Mouse (Mus musculus) lung, postnatal 14 days (tissue): Measurements from ENCODE around the gene Poc1a.
A peak's percentile ranks its signal among the peaks of the same experiment; 100 is the strongest.

Source experiments
- DNase-seq: peaks from one replicate; pipeline ENCODE4 v3.0.0; 2021

Poc1a gene

DNA sequence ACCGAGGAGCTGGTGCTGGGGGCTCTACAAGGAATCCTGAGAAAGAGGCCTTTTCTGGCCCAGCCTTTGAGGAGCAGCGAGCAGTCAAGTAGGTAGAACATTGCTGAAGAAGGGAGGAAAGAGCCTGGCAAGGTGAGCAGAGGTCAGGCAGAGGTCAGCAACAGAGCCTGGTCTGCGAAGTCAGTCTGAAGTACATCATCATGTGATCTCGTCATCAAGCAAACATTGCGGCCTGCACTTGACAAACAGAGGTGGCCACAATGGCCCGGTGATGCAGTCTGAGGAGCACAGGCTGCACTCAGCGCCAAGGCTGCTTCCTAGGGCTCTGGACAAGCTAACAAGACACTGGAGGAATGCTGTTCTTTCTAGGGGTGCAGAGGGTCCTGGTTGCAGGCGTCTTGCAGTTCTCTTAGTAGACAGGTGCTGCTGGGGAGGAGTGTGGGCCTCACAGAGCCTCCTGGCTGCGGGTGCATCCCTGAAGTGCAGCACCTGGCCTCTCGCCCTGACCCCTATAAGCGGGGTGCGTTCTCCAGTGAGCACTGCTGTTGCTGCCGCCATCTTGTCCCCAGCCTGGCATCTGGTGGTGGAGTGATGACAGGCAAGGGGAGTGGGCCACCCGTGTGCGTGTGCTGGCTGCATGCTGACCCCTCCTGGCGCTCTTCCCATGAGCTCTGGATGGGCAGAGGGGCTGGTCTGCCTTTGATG lies 21.7 kb downstream of the Poc1a start:
- DNase-seq = peak; percentile 32

DNA sequence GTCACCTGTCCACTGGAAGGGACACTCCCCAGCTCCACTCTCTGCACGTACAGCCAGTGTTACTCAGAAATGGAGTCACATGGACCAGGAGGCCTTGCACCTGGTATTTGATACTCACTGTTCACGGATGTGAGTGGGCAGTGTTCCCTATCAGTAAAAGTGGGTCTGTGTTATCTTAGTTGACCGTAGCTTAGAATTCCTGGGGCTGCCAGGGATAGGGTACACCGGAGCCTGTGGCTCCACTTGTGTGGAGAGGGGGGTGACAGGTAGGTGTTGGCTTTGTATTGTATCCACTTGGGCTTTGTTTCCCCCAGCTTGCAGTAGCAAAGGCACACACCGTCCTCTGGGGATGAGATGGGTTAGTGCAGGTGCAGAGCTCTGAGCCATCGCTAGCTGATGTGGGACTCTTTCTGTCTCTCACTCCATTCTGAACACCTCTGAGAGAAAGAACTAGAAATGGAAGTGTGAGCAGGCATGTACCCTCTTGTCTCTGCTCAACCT lies 22.6 kb downstream of the Poc1a start:
- no peak for DNase-seq

DNA sequence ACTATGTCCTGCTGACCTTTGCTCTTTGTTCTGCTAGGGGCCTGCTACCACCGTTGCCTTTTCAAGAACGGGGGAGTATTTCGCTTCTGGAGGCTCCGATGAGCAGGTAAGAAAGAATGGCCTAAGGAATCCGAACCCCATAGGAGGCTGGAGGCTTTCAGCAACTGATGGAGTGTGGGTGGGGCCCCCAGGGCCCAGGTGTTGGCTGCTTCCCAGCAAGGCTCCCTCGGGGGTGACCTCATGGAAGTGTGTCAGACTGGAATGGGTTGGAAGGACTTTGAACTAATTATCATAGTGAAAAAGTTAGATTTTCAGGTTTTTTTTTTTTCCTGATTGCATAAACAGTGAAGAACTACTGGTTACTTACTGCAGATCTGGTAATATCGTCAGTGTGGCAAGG lies 24.4 kb downstream of the Poc1a start:
- DNase-seq = peak; percentile 41

DNA sequence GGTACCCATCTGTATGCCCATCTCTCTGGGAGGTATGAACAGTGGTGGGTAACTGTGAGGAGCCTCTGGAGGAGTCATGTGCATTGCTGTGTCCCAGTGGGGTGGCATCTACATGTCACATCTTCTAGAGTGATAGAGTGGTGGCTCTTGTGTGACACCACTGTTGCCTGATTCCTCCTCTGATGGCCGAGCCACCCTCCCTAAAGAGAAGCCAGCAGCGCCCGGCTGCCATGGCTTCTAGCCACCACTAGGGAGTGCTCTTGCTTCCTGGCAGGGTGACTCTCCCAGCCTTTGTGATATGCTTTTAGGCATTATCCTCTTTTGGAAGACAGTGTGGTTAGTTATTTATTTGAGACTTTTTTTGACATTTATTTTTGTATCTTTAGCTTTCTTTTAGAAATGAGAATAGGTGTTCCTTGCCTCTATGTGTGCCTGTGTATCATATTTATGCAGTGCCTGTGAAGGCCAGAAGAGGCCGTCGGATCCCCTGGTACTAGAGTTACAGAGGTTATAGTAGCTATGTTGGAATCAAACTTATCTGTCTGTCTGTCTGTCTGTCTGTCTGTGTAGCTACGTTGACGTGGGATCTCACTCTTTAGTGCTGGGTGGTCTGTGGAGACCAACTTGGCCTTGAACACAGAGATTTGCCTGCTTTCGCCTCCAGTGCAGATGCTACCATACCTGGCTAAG lies 25.9 kb downstream of the Poc1a start:
- peak; percentile 87 for DNase-seq

DNA sequence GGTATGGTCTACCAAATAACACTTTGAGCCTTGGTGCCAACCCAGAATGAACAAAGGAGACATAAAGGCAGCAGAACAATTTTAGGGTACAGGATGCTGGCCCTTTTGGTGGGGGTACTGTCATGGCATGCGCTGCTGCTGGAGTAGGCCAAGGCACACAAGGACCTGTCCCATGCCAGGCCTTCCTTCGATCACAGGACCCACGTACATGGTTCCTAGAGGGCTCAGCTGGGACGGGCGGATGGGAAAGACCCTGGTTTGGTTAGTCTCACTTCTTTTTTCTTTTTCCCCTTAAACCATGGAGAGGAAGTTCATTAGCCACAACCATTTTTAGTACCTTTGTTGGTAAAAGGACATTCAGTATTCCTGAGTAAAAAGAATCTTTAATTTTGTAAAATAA lies 27.3 kb downstream of the Poc1a start:
- DNase-seq = no peak

DNA sequence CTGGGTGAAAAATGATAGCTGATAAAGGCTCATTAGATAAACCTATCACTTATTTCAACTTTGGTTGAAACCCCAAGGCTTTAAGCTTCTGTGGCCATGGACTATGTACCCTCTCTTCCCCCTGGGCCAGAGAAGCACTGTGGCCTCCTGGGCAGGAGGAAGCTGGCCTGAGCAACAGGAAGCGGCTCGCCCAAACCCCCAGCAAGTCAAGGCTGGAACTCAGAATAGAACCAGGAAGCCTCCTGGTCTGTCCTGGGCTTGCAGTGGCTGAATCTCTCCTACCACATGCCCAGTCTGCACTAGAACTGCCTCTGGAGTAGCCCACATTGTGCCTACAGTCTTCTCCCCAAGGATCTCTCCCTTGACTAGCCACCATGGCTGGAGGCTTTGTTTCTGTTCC lies 27.7 kb downstream of the Poc1a start:
- peak; percentile 37 for DNase-seq

DNA sequence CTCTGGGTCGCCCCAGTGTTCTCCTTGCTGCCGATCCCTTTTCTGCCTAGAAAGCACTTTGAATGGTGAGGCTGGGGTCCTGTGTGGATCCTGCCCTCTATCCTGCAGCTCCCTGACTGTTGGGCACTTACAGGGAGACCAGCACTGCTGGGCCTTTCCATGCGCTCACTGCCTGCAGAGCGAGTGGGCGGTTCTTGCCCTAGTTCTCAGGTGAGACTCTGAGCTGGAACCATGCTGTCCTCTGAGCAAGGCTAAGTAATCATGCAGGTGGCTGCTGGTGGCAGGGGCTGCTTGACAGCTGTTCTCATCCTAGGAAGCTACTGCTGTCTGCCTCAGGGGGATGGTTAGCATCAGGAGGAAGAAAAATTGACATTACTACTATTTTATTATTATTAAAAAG lies 28.1 kb downstream of the Poc1a start:
- no peak for DNase-seq

DNA sequence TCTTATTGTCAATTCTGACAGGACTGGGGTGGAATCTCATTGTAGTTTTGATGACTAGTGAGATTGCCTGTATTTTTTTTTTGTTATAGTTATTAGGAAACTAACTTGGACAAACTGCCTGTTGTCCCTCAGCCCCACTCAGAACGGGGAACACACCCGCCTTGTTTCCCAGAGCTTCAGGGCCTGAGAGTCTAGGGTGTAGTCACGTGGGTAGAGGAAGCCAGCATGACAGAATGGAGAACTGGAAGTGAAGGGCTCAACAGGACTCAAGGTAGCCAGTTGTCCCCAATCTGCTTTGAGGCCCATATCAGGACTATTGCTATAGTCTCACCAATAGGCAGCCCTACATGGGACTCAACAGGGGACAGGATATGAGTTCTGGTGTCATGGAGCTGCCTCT lies 29.0 kb downstream of the Poc1a start:
- no peak for DNase-seq

DNA sequence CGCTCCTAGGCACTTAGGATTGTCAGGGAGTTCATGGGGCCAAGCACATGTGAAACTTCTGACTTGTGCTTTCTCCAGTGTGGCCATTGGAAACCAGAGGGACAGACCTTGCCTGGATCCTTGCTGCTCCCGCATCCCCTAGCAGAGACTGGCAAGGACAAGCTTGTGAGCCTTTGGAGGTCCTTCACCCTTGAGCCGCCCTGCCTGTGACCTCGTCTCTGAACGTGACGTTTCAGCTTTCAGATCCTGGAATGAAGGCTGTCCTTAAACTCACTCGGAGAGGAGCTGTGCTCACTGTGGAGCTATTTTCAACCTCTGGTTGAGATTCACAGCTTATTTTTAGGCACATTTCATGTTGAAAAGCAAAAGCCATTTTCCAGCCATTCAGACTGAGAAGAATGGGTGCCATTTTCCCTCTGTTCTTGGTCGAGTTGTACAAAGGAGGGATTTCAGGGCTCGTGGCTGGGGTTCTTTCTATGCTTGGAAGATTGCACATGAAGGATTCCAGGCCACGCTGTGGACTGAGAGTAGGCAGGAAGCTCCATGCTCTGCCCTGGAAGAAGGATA lies 30.8 kb downstream of the Poc1a start:
- no peak for DNase-seq

DNA sequence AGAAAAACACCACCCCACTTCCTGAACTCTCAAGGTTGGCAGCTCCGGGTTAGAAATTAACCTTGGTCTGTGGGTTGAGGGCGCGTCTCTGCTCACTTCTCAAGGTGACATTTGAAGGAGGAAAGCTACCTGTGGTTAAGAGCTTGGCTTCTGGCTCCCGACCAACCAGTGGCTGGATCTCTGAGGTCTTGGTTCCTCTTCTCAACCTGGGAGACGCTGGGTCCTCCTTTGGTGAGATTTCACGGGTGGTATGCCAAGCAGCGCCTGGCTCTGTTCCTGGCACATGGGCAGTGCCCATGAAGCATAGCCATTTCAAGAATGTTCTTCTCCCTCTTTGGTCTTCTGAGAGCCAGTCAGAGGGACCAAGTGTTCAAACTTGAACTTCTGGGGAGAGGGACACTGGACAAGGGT lies 32.1 kb downstream of the Poc1a start:
- peak; percentile 61 for DNase-seq

DNA sequence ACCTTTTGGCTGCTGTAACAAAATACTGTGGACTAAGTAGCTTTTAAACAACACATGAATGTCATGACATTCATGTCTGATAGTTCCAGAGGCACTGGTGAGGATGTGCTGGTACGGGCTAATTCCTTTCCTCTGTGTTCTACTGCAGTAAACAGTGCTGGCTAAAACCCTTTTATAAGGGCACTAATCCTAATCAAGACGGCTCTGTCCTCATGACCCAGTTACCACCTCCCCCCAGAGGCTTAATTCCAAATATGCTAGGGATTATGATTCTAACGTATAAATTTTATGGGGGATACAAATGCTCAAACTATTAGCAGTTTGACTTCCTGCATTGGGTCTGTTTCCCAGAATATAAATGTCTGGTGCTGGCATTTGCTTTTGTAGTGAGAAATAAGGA lies 33.3 kb downstream of the Poc1a start:
- no peak for DNase-seq

DNA sequence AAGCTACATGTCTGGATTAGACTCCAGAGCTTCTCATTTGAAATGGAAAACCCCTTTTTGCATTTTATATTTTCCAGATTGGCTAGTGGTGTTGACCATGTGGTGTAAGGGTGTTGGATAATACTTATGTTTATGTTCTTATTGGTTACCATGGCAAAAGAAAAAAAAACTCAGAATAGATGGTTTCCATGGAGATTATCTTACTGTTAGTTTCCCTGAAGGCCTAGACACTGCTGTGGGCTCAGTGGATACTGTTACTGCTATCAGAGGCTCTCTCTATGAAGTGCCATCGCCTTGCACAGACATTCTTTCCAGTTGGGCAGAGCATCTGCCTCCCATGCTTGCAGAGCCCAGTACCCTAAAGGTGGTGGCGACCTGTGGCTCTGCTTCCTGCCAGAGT lies 37.2 kb downstream of the Poc1a start:
- no peak for DNase-seq

DNA sequence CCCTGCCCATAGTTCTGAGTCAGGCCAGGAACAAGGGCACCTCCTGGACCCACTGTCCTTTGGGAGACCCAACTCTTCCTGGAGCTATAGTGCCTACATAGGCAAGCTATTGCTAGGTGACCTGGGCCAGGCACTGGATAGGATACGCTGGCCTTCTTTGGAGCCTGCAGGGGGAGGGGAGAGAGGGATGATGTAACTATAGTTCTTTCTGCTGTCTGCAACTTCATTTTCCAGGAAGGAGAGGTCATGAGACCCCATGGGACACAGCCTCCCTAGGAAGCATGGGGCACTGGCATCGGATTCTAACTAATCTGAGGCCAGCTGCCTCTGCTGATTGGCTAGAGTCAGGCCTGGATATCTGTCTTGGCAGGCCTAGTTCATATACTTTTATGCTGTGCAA lies 38.2 kb downstream of the Poc1a start:
- no peak for DNase-seq

DNA sequence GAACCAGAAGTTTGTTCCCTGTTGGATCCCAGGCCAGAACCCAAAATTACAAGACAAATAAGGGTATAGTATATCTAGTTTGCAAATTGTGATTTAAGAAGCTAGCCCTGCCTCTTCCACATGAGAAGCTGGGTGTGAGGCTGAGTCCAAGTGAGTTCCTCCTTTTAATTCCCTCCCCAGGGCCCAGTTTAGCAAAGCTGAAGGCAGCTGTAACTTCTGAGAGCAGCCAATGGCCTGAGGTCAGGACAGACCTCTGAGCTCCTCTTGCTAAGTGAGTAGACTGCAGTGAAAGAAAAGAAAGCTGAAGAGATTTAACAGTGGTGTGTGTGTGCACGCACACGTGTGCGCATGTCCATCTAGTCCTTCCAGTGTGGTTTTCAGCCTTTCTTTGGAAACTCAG lies 41.6 kb downstream of the Poc1a start:
- DNase-seq = no peak

DNA sequence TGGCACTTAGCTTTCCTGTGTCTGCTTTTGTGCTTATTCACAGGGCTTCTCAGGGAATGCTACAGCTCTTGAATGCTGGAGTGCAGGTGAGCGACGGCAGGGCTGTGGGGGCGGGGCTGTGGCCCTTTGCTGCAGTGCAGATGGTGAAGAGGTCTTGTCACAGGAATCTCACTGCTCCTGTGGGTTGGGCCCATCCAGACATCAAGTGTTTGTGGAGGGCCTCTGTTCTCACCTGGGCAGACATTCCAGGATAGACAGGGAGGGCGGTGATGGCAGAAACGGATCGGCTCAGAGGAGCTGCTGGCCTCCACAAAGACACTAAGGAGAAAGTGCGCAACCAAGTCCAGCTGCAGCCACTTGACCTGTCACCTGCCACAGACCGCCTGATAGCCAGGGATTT lies 45.4 kb downstream of the Poc1a start:
- peak; percentile 71 for DNase-seq

DNA sequence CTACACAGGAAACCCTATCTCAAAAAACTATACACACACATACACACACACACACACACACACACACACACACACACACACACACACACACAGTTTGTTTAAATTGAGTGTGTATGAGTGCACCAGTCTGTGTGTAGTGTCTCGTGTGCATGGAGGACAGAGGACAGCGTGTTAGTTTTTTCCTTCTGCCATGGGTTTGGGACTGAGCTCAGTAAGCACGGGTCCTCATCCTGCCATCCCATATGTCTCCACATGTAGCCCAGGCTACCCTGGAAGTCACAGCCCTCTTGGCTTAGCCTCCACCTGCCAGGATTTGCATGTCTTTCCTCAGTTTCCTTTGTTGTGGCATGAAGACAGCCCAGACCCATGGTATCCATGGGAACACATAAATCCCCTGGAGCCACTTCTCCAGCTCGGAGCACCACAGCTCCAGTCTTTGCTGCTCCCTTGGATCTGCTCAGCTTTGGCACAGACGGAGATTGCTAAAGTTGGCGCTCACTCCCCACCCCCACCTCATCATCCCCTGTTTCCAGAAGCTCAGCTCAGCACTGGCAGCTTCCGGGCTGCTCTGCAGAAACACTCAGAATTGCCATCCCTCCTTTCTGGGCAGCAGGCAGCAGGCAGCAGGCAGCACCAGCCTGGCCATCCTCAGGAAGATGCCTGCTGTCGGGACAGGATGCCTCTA lies 46.4 kb downstream of the Poc1a start:
- DNase-seq = no peak

DNA sequence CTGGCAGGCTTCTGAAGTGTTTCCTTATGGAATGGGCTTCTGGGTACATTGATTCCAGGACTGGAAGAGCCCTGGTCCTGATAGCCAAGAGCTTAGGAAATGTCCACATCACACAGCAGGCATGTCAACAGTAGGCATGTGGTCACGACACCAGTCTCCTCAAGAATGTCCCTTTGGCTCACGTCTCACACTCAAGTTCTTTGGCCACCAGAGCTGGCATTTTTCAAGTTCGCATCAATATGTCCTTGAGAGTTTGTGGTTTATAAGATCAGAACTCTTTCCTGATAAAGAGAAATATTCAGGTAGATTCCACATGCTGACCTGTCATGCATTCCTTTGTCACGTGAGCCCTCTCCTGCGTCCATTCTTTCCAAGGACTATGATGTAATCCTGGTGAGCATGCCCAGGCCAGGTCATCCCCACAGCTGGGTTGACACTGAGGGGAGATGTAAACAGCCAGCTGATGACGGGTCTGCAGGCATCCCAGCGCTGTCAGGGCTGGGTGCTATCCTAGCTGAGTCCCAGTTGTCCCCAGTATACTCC lies 47.3 kb downstream of the Poc1a start:
- DNase-seq = peak; percentile 56

DNA sequence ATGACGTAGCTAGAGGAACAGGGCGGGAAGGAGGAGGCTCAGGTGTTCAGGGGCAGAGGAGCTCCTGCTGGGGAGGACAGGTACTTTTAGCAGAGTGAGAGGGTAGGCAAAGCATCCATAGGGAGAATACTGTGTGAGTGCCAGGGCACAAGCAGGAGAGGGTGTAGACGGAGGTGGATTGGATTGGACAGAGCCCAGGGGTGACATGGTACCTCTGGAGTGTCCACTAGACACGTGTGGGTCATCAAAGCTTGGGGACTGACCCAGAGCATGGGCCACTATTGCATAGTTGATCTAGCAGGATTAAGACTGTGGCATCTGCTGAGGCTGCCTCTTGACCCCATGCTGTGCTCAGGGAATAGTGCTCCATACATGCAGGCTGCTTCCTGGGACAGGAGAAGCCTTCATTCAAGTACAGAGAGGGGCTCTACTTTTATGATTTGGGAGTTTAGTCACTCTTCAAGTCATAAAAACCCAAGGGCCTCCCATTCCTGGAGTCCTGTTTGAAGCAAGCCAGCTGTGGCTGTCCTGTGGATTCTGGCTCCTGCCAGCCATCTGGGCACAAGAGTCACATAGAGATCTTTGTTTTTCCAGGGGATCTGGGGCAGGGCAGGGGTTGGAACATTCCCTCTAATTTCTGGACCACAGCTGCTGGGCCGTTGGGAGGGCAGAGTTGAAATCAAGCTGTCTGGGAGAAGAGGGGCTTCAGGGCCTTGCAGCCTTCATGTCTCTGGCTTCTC lies 48.1 kb downstream of the Poc1a start:
- DNase-seq = no peak

DNA sequence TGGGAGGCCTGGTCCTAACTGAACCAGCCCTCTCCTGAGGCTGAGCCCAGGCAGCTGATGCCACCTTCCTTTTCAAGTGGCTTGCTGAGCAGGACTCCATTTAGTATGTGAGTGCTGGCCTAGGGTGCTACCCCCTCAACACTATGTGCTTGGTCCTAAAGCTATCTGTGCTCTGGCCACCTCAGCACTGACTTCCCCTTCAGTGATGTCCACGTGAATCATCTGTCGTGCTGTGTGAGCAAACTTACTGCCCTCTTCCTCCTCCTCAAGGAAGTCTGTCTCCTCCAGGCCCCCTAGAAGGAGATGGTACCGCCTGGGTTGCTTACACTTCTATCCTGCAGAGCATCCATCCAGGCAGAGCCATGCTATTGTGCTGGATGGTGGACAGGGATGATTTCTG lies 51.9 kb downstream of the Poc1a start:
- no peak for DNase-seq

DNA sequence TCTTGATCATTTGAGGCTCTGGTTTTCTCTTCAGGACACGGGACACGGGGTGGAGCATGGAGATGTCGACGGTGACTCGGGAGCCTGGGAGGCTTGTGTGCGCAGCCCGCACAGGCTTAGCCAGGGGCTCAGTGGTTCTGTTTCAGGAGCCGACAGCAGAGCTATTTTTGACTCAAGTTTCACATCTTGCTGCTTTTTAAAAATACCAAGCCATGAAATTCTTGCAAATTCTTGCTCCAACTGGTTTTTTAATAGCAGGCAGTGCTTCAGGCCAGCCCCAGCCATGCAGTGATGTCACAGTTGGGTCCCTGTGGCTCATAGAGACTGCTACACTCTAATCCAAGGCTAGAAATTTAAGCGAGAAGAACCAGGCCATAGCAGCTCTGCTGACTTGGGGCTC lies 56.8 kb downstream of the Poc1a start:
- DNase-seq = no peak

DNA sequence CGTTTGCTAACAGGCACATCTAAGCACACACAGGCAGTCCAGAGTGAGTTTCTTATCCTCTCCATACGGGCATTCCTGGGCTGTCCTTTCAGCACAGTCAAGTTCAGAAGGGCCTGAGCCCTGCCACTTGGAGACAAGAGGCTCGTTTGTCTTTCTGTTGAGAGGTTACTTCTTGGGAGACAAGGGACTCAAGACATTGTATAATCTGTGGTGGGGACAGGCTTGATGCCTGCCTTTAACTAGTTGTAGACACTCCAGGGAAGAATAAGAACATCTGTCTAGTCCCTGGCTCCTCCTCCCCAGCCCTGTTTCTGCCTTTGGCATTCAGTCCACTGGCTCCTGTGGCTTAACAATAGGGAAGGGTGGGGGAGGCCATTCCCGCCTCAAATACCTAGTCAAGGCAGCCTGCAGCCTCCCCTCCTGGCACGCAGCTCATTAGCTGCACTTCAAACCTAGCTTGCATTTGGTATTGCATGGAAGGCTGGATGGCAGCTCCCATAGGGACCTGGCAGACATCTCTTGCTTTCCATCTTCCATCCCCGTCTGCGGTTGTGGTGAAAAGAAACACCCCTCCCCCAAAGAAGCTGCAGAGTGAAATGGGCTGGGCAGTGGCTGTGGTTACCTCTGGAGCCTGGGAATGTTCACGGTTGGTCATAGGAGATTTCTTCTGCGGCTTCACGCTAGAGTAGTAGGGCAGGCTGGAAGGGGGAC lies 57.8 kb downstream of the Poc1a start:
- no peak for DNase-seq

DNA sequence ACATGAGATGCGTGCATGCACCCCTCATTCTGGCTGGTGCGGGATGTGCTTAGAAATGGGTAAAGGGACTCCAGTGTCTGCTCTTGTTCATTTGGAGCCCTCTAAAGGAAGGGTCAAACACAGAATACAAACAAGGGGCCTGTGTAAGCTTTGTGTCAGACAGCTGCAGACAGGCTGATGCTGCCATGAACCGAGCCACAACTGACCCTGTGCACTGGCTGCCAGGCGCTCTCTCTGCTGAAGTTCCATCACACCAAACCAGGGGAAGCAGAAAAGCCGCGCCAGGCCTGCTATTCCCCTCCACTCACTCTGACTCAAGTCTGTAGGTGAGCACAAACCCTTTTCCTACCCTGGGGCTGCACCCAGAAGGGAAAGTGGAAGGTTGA lies 58.3 kb downstream of the Poc1a start:
- no peak for DNase-seq
